Mouse (Mus musculus) hindbrain, embryonic 15.5 days (tissue): Measurements from ENCODE around the gene Arl6ip4. TPM values are rescaled to one million over a fixed set of nuclear protein-coding genes. Genes with fewer than 3 reads are reported as not detected.

Source experiments
- ATAC-seq: fragments of 200-750 bp; cut with Nextera tagmentation; 2 replicates; pipeline ENCODE4 v1.8.0; 2017; ENCODE audit warnings: low read depth, moderate number of reproducible peaks, moderate TSS enrichment; ENCODE audit not compliant: low FRiP score
- H3K27ac ChIP-seq: fragments of 300-500 bp; sonication (generic); replicated peaks from 2 replicates; pipeline ENCODE4 v1.5.1; 2015; ENCODE audit warnings: mild to moderate bottlenecking, inconsistent platforms
- H3K27me3 ChIP-seq: fragments of 300-500 bp; sonication (generic); 2 replicates; pipeline ENCODE4 v1.6.1; 2015; ENCODE audit warnings: control low read depth, inconsistent platforms
- H3K36me3 ChIP-seq: fragments of 300-500 bp; sonication (generic); 2 replicates; pipeline ENCODE4 v1.6.1; 2015; ENCODE audit warnings: control low read depth, inconsistent platforms
- H3K4me1 ChIP-seq: fragments of 300-500 bp; sonication (generic); replicated peaks from 2 replicates; pipeline ENCODE4 v1.6.1; 2015; ENCODE audit warnings: control low read depth, inconsistent platforms
- H3K4me2 ChIP-seq: fragments of 300-500 bp; sonication (generic); 2 replicates; pipeline ENCODE4 v1.6.1; 2015; ENCODE audit warnings: moderate library complexity, mild to moderate bottlenecking, inconsistent platforms
- H3K4me3 ChIP-seq: fragments of 300-500 bp; sonication (generic); 2 replicates; pipeline ENCODE4 v1.5.1; 2015; ENCODE audit warnings: mild to moderate bottlenecking, inconsistent platforms
- H3K9ac ChIP-seq: fragments of 300-500 bp; sonication (generic); 2 replicates; pipeline ENCODE4 v1.6.1; 2015; ENCODE audit warnings: inconsistent platforms
- H3K9me3 ChIP-seq: fragments of 300-500 bp; sonication (generic); 2 replicates; pipeline ENCODE4 v1.6.1; 2016; ENCODE audit warnings: control low read depth, inconsistent platforms
- WGBS: fragments of 180-500 bp; shearing (Covaris S2); methylation state at CpG from one replicate; pipeline ENCODE4 v1.1.7; 2015; 5-methylcytosine and 5-hydroxymethylcytosine counted together
- polyA plus RNA-seq: library from polyadenylated mRNA; unstranded; fragments of >200 nt; fragmentation: Nextera tagmentation; extraction: Ambion mirVana; gene quantifications from 2 replicates; pipeline ENCODE4 v1.2.1, GENCODE M21; 2015

Arl6ip4 gene
- 78.4 and 81.6 TPM in 2 replicates for polyA plus RNA-seq

DNA sequence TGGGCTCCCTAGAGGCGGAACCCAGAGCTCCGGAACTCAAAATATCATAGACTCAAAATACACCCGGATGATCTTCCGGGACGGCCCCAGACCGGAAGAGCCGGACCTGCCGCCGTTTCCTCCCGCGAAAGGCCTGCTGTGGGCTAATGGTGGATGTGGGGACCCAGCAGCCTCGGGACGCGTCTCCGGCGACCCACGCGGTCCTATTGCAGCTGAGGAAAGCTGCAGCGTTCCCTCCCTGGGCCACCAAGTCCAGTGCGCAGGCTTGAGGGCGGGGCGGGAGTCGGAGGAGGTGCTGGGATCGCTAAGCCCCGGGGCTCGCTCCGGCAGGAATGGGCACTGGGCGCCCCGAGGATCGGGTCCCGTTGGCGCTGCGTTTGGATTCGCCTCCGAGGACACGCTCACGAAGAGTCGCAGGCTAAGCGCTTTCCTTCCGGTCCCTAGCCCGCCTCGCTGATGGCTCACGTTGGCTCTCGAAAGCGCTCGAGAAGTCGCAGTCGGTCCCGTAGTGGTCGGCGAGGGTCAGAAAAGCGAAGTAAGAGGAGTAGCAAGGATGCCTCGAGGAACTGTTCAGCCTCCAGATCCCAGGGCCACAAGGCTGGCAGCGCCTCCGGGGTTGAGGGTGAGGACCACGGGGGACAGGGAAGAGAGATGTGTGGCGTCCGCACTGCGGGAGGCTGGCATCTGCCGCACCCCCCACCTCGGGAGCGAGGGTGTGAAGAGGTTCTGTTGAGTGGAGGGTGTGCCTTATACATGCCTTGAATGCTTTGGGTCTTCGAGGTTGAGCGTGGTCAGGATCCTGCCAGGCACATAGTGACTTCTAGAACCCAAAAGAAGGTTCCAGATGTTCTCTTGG, at the start of gene Arl6ip4:
TSS of gene Arl6ip4 (plus strand) at position 100 of the 856 bp plus-strand sequence.
- peaks cover 46% of the 10 kb centered on the region for H3K4me1 ChIP-seq

DNA sequence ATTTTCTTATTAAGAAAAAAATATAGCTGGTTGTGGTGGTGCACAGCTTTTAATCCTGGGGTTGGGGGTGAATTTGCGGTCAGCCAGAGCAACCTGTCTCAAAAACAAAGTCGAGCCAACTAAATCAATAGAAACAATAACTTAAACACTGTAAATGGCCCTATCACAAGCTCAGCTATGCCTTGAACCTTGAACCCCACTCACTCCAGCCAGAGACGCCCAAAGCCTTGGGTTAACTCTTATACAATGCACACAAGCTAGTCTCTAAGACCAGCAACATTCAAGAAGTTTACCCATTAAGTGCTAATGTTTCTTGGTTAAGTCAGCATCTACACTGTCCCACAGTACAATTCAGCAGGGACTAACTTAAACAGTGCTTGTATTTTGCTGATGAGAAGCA, 46.2 kb upstream of the Arl6ip4 start:
- H3K27ac ChIP-seq = no peak overlapping the region
- H3K9ac ChIP-seq = no peak overlapping the region
- H3K27me3 ChIP-seq = no peaks in the 10 kb centered on the region
- no peak overlapping the region for H3K4me3 ChIP-seq
- no peaks in the 10 kb centered on the region for H3K36me3 ChIP-seq
- WGBS = 89% methylated on average over 3 of the region's 3 CpGs
- no peak for ATAC-seq
- peaks cover 8% of the 10 kb centered on the region for H3K4me1 ChIP-seq
- no peaks in the 10 kb centered on the region for H3K9me3 ChIP-seq
- no peak overlapping the region for H3K4me2 ChIP-seq

More for the DNA sequence above, at the start of gene Arl6ip4:
- peak within 1 kb of the TSS; percentile 86 for H3K27ac ChIP-seq
- H3K4me3 ChIP-seq = peak within 1 kb of the TSS; percentile 91
- H3K4me2 ChIP-seq = peak within 1 kb of the TSS; percentile 98
- 1% methylated on average over 64 of the region's 64 CpGs for WGBS
- no peaks in the 10 kb centered on the region for H3K9me3 ChIP-seq
- ATAC-seq = peak; percentile 15
- H3K27me3 ChIP-seq = no peaks in the 10 kb centered on the region
- peak within 1 kb of the TSS; percentile 91 for H3K9ac ChIP-seq
- H3K36me3 ChIP-seq = peaks cover 25% of the 10 kb centered on the region

DNA sequence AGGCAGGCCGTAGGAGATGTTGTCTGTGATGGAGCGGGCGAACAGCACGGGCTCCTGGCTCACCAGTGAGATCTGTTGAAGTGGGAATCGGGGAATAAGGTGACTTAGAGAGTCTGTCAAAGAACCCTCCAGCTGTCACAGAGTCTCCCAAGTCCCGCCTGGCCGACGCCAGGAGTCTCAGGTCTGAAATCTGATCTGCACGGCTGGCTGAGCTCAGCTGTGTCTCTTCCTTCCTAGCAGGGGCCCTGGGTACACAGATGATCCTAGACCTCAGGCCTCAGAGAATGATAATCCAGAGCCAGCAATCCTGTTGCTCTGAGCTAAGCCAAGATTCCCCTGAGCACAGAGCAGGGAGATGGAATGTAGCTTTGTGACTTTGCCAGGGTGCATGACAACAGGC, 42.2 kb upstream of the Arl6ip4 start:
- H3K27ac ChIP-seq = no peak overlapping the region

DNA sequence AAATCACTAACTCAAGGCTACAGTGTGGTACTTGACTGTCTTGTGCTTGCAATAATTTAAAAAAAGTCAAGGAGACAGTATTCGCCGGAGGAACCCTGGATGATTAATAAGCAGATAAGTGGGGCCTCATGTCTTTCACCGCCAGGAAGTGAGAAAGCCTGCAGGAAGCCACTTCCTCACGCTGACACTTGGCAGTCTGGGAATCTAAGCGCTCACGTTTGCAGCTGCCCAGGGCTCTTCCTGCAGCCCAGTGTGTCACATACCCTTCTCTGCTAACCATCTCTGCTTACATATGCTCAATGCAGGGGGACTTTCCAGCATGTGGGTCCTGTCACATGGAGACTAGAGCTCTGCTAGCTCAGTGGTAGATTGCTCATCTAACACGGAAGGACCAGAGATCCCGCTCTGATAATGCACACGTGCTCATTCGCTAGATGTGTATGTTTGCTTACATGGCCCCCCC, 41.0 kb upstream of the Arl6ip4 start:
- 52% methylated on average over 10 of the region's 10 CpGs for WGBS
- Histone ChIP-seq H3K27me3 (no peaks in the 10 kb centered on the region), H3K4me3 (no peak overlapping the region), H3K4me1 (peaks cover 29% of the 10 kb centered on the region), H3K36me3 (no peaks in the 10 kb centered on the region), H3K4me2 (no peak overlapping the region), H3K9me3 (no peaks in the 10 kb centered on the region), H3K9ac (no peak overlapping the region), H3K27ac (no peak overlapping the region)
- no peak for ATAC-seq

More for the DNA sequence above, 42.2 kb upstream of the Arl6ip4 start:
- Histone ChIP-seq H3K4me3 (no peak overlapping the region), H3K9me3 (no peaks in the 10 kb centered on the region), H3K9ac (no peak overlapping the region), H3K27me3 (no peaks in the 10 kb centered on the region), H3K36me3 (no peaks in the 10 kb centered on the region), H3K4me1 (peaks cover 21% of the 10 kb centered on the region), H3K4me2 (no peak overlapping the region)
- no peak for ATAC-seq
- WGBS = 55% methylated on average over 9 of the region's 9 CpGs

DNA sequence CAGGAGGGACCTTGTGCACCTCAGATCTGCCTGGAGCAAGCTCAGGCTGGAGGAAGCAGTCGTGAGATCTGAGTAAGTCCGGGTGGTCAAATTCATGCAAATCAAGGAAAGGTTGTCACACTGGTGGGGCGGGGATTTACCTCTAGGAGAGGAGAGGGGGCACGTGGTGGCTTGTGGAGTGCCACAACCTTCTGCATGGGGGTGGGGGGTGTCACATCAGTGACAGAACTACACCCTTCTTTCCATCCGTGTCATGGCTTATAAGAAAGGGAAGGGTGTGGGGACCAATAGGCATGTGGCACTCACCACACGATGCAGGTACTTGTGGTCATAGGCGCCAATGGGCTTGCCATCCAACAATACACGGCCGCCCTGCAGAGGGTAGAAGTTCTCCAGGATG, 40.2 kb upstream of the Arl6ip4 start:
- Histone ChIP-seq H3K4me1 (peaks cover 29% of the 10 kb centered on the region), H3K4me2 (no peak overlapping the region), H3K9ac (no peak overlapping the region), H3K27me3 (no peaks in the 10 kb centered on the region), H3K4me3 (no peak overlapping the region), H3K36me3 (no peaks in the 10 kb centered on the region), H3K9me3 (no peaks in the 10 kb centered on the region), H3K27ac (no peak overlapping the region)
- no peak for ATAC-seq
- WGBS = 77% methylated on average over 9 of the region's 9 CpGs

DNA sequence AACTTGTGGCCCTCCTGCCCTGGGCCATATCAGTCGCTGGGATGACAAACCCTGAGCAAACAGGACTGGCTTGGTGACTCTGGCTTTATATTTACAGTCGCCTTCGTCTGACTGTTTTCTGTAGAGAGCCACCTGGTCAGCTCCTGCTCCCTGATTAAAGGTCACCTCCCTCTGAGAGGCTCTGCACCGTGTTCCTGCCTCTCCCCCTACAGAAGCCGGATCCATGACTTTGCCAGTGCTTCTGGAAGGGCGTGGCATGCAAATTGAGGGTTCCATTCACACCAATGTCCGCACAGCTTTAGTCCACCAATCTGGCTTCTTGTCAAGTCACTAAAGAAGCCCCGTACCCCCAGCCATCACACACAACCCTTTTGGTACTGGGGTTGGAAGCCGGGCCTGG, 39.3 kb upstream of the Arl6ip4 start:
- no peaks in the 10 kb centered on the region for H3K9me3 ChIP-seq
- no peaks in the 10 kb centered on the region for H3K27me3 ChIP-seq
- H3K4me1 ChIP-seq = peaks cover 29% of the 10 kb centered on the region
- 54% methylated on average over 9 of the region's 9 CpGs for WGBS
- no peak overlapping the region for H3K4me3 ChIP-seq
- H3K27ac ChIP-seq = no peak overlapping the region
- no peaks in the 10 kb centered on the region for H3K36me3 ChIP-seq
- no peak overlapping the region for H3K9ac ChIP-seq
- ATAC-seq = no peak
- H3K4me2 ChIP-seq = no peak overlapping the region

DNA sequence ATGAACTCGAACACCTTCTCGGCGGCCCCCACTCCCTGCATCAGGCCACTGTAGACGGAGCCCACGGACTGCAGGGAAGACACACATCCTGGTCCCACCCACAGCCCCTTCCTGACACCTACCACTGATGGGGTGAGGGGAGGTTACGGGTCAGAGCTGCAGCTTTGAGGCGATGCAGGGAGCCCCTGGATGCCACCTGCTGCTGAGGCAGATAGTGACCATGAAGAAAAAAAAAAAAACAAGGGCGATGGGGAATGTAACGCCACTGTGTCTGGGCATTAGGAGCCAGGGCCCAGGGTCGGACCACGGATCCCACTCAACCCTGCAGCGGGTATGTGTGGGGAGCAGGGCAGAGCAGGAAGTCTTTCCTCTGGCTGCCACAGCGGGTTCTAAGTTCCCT, 38.6 kb upstream of the Arl6ip4 start:
- no peak for ATAC-seq
- no peak overlapping the region for H3K4me3 ChIP-seq
- H3K27ac ChIP-seq = no peak overlapping the region
- H3K9me3 ChIP-seq = no peaks in the 10 kb centered on the region
- no peaks in the 10 kb centered on the region for H3K27me3 ChIP-seq
- no peak overlapping the region for H3K4me2 ChIP-seq
- H3K9ac ChIP-seq = no peak overlapping the region
- WGBS = 86% methylated on average over 13 of the region's 13 CpGs
- H3K36me3 ChIP-seq = no peaks in the 10 kb centered on the region
- H3K4me1 ChIP-seq = peaks cover 29% of the 10 kb centered on the region

DNA sequence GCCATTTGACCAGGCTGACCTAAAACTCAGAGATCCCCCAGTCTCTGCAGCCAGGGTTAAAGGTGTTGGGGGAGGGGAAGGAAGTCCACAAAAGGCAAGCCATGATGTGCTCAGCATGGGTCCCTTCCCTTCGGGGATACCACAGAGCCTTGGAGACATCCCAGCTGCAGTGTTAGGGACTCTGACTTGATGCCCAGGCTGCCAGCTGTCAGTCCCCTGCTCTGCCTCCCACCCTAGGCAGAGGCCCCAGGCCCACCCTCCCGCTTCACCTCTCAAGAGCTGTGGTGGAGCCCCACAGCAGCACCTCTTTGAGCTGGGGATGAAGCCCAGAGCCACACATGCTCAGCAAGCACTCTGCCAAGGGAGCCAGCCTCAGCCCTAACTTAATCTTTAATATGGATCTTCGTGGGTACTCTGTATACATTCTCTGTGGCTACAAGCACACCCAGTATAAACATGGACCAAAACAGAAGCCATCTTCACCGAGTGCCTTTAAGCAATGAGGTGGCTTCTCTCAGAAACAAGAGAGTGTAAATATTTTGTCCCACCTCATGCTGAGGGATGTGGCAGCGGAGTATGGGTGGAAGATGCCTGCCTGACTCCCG, 37.9 kb upstream of the Arl6ip4 start:
- 0 out of 2 replicates have a peak overlapping the region, but pooled peaks have one; percentile 10 for H3K4me2 ChIP-seq
- no peaks in the 10 kb centered on the region for H3K36me3 ChIP-seq
- no peak overlapping the region for H3K4me3 ChIP-seq
- no peak overlapping the region for H3K9ac ChIP-seq
- WGBS = 60% methylated on average over 6 of the region's 6 CpGs
- peaks cover 29% of the 10 kb centered on the region for H3K4me1 ChIP-seq
- H3K27me3 ChIP-seq = no peaks in the 10 kb centered on the region
- H3K9me3 ChIP-seq = no peaks in the 10 kb centered on the region
- ATAC-seq = no peak
- H3K27ac ChIP-seq = peak overlapping the region; percentile 72; the same call in 1 of the 2 replicates

DNA sequence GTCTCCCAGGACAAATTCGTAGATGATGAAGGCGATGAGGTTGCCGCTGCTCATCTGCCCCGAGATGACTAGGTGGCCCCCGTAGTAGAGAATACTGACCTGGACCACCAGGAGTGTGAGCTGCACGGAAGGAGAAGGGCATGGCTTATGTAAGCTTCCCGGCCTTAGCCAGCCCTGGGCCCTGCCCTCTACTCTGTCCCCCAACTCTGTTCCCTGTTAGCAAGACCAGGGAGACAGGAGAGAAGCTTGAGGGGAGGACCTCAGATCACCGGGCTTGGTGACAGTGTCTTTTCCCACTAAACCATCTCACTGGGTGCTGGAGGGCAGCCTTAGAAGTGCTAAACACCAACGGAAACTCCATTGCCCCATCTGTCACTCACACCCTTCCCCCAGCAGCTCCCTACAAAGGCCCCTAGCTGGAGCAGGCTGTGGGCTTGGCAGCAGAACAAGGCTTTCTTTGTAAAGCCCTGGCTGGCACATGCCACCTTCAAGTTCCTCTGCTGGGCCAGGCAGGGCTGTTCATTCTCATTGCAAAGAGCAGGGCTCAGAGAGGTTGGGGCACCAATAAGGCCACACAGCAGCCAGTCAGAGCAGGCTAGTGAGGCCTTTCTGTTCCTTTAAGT, 37.0 kb upstream of the Arl6ip4 start:
- no peak overlapping the region for H3K9ac ChIP-seq
- ATAC-seq = peak; percentile 91
- peak overlapping the region; percentile 72 for H3K27ac ChIP-seq
- no peaks in the 10 kb centered on the region for H3K27me3 ChIP-seq
- no peaks in the 10 kb centered on the region for H3K9me3 ChIP-seq
- peaks cover 24% of the 10 kb centered on the region for H3K4me1 ChIP-seq
- H3K4me3 ChIP-seq = no peak overlapping the region
- no peaks in the 10 kb centered on the region for H3K36me3 ChIP-seq
- H3K4me2 ChIP-seq = peak overlapping the region; percentile 28
- WGBS = 40% methylated on average over 9 of the region's 9 CpGs

DNA sequence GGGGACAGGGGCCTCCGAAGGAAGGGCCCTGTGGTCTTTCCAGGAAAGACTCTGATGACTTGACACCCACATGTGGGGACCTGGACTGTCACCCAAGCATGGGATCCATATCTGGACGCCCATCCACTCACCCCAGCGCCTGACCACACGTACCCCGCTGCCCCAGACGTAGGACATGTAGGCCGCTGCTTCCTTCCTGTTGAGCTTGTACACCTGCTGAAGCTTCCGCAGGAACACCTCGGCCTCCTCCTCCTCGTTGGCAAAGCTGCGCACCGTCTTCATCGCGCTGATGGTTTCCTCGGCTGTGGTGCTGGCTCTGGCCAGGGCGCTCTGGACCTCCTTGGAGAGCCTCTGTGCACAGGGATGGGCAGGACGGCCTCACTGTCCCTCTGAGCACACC, 36.0 kb upstream of the Arl6ip4 start:
- no peaks in the 10 kb centered on the region for H3K27me3 ChIP-seq
- ATAC-seq = no peak
- no peak overlapping the region for H3K9ac ChIP-seq
- H3K4me1 ChIP-seq = peaks cover 23% of the 10 kb centered on the region
- no peak overlapping the region for H3K4me2 ChIP-seq
- no peak overlapping the region for H3K4me3 ChIP-seq
- WGBS = 92% methylated on average over 17 of the region's 17 CpGs
- H3K27ac ChIP-seq = no peak overlapping the region
- no peaks in the 10 kb centered on the region for H3K9me3 ChIP-seq
- H3K36me3 ChIP-seq = no peaks in the 10 kb centered on the region

DNA sequence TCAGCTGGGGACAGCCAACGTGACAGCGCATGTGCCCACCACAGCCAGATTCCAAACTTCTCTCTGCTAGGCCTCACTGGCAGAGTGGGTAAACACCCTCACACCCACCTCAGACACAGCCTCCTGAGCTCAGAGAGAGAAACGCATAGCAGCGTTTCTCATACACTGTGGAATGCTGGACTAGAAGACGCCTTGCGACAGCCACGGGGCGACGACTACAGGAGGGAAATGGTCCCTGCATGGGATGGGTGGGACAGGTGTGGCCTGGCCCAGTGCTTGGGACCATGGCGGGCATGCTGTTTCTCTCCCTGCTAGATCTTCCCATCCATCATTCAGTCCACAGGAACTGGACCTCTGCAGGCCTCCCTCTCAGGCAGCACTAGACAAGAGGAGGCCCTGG, 33.4 kb upstream of the Arl6ip4 start:
- H3K4me3 ChIP-seq = no peak overlapping the region
- H3K36me3 ChIP-seq = no peaks in the 10 kb centered on the region
- H3K27ac ChIP-seq = no peak overlapping the region
- no peak for ATAC-seq
- no peaks in the 10 kb centered on the region for H3K27me3 ChIP-seq
- no peak overlapping the region for H3K4me2 ChIP-seq
- no peaks in the 10 kb centered on the region for H3K9me3 ChIP-seq
- peaks cover 20% of the 10 kb centered on the region for H3K4me1 ChIP-seq
- WGBS = 91% methylated on average over 10 of the region's 10 CpGs
- H3K9ac ChIP-seq = no peak overlapping the region
